Mouse (Mus musculus): ENCODE measurements at regions not wholly inside any gene's neighbourhood (a gene's known extent, or its start where the extent isn't known, plus 50 kb on each side); places are given as distances from the start of the nearest gene placed in this dataset.

- in situ Hi-C loops (cut with MboI, MseI): loop anchor here (25.0 kb wide), 1 partner anchor 712 kb away; no protein-coding TSS in a partner anchor
Observed at GRCm38 (mm10) chr10:38875667-38876245, 54.2 kb upstream of the Rfpl4b start.

GRCm38 (mm10) chr10:38879271-38879670, 57.7 kb upstream of the Rfpl4b start:
- in situ Hi-C loops (cut with MboI, MseI): loop anchor here (25.0 kb wide), 1 partner anchor 708 kb away; no protein-coding TSS in a partner anchor

- in situ Hi-C loops (cut with MboI, MseI): loop anchor here (25.0 kb wide), 1 partner anchor 707 kb away; no protein-coding TSS in a partner anchor
Observed at GRCm38 (mm10) chr10:38880642-38881187, 59.1 kb upstream of the Rfpl4b start.

- in situ Hi-C loops (cut with MboI, MseI): loop anchor here (25.0 kb wide), 1 partner anchor 705 kb away; no protein-coding TSS in a partner anchor
Observed at GRCm38 (mm10) chr10:38882154-38882553, 60.6 kb upstream of the Rfpl4b start.

GRCm38 (mm10) chr10:38883816-38884599, 62.4 kb upstream of the Rfpl4b start:
- in situ Hi-C loops (cut with MboI, MseI): loop anchor here (25.0 kb wide), 1 partner anchor 703 kb away; no protein-coding TSS in a partner anchor

GRCm38 (mm10) chr10:38884641-38885040, 63.1 kb upstream of the Rfpl4b start:
- in situ Hi-C loops (cut with MboI, MseI): loop anchor here (25.0 kb wide), 1 partner anchor 703 kb away; no protein-coding TSS in a partner anchor

GRCm38 (mm10) chr10:38886441-38886840, 64.9 kb upstream of the Rfpl4b start:
- in situ Hi-C loops (cut with MboI, MseI): loop anchor here (25.0 kb wide), 1 partner anchor 701 kb away; no protein-coding TSS in a partner anchor

GRCm38 (mm10) chr10:38887896-38888295, 66.3 kb upstream of the Rfpl4b start:
- in situ Hi-C loops (cut with MboI, MseI): loop anchor here (25.0 kb wide), 1 partner anchor 699 kb away; no protein-coding TSS in a partner anchor

- in situ Hi-C loops (cut with MboI, MseI): loop anchor here (10.0 to 25.0 kb wide), 2 partner anchors 160 to 693 kb away; no protein-coding TSS in a partner anchor
Observed at GRCm38 (mm10) chr10:38894706-38895105, 70.6 kb upstream of the Lama4 start.

GRCm38 (mm10) chr10:38895656-38896055, 69.7 kb upstream of the Lama4 start:
- in situ Hi-C loops (cut with MboI, MseI): loop anchor here (10.0 to 25.0 kb wide), 2 partner anchors 159 to 692 kb away; no protein-coding TSS in a partner anchor

- in situ Hi-C loops (cut with MboI, MseI): loop anchor here (10.0 to 25.0 kb wide), 2 partner anchors 157 to 690 kb away; no protein-coding TSS in a partner anchor
Observed at GRCm38 (mm10) chr10:38897573-38897972, 67.7 kb upstream of the Lama4 start.

GRCm38 (mm10) chr10:38906121-38906520, 59.2 kb upstream of the Lama4 start:
- in situ Hi-C loops (cut with MboI, MseI): no loop called here

GRCm38 (mm10) chr10:38907835-38908234, 57.5 kb upstream of the Lama4 start:
- in situ Hi-C loops (cut with MboI, MseI): no loop called here

- in situ Hi-C loops (cut with MboI, MseI): no loop called here
Observed at GRCm38 (mm10) chr10:38908277-38908676, 57.0 kb upstream of the Lama4 start.

GRCm38 (mm10) chr10:38909152-38909732, 56.1 kb upstream of the Lama4 start:
- in situ Hi-C loops (cut with MboI, MseI): no loop called here

- in situ Hi-C loops (cut with MboI, MseI): no loop called here
Observed at GRCm38 (mm10) chr10:38909843-38910242, 55.5 kb upstream of the Lama4 start.

- in situ Hi-C loops (cut with MboI, MseI): no loop called here
Observed at GRCm38 (mm10) chr10:38913013-38913412, 52.3 kb upstream of the Lama4 start.

All from T-helper 1 cell (primary cell).